Mouse (Mus musculus): ENCODE measurements at regions not wholly inside any gene's neighbourhood (a gene's known extent, or its start where the extent isn't known, plus 50 kb on each side); places are given as distances from the start of the nearest gene placed in this dataset.

GRCm38 (mm10) chr8:79518966-79519365 is 119.6 kb upstream of the Smad1 start:
- no peak for TF ChIP-seq CTCF (IDR thresholded peaks at IDR 0.05; ENCODE audit: insufficient read depth, low read length)
- TF ChIP-seq POLR2A (IDR thresholded peaks at IDR 0.05; ENCODE audit: borderline replicate concordance, extremely low read depth, low read depth, low read length): no peak

Measured in lung, adult 2 months (tissue).